Mouse (Mus musculus) CH12.LX (cell line): Measurements from ENCODE around the gene Tgtp2. TPM values are rescaled to one million over a fixed set of nuclear protein-coding genes. Genes with fewer than 3 reads are reported as not detected.
"Not testable (repeated sequence)": the region's sequence is repeated elsewhere in the genome, so short reads cannot be mapped to it uniquely, and the experiment has no call there.

Source experiments
- DNase-seq: peaks from one replicate; pipeline ENCODE4 v3.0.0-alpha.2; 2013; ENCODE audit errors: extremely low read depth
- H3K27ac ChIP-seq: 2 replicates; pipeline ENCODE4 v1.5.1; 2012; ENCODE audit warnings: low read depth, mild to moderate bottlenecking, control low read depth, moderate library complexity; ENCODE audit not compliant: insufficient read depth
- H3K27me3 ChIP-seq: replicated peaks from 2 replicates; pipeline ENCODE3; 2012; ENCODE audit warnings: inconsistent platforms
- H3K36me3 ChIP-seq, 2 experiments: replicated peaks in 1 of 2; 2 replicates each; pipeline versions ENCODE3 to v1.6.1; 2012; ENCODE audit warnings: inconsistent platforms in 1 of 2, low read length in 1 of 2, mild to moderate bottlenecking in 1 of 2, mixed read lengths in 1 of 2, moderate library complexity in 1 of 2; ENCODE audit not compliant: control insufficient read depth in 1 of 2, insufficient read depth in 1 of 2
- H3K4me1 ChIP-seq, 2 experiments: 2 replicates each; pipeline ENCODE4 v1.6.1; 2012; ENCODE audit warnings: inconsistent platforms in 1 of 2, moderate library complexity in 1 of 2; ENCODE audit not compliant: insufficient read depth in 2 of 2, control insufficient read depth in 1 of 2
- H3K4me2 ChIP-seq: 2 replicates; pipeline ENCODE4 v1.6.1; 2012; ENCODE audit warnings: low read depth, mild to moderate bottlenecking, control low read depth; ENCODE audit not compliant: poor library complexity, insufficient read depth, severe bottlenecking
- H3K4me3 ChIP-seq, 3 experiments: fragments of 150-350 bp in 1 of 3; sonication (generic) in 1 of 3; replicated peaks in 1 of 3; 2 replicates each; pipeline versions ENCODE3 to v1.5.1; 2011 to 2012; ENCODE audit warnings: low read depth in 2 of 3, low read length in 2 of 3, mild to moderate bottlenecking in 2 of 3, moderate library complexity in 2 of 3, control low read depth in 1 of 3, improper control_type of control experiment in 1 of 3, inconsistent platforms in 1 of 3, mixed read lengths in 1 of 3; ENCODE audit not compliant: poor library complexity in 1 of 3
- H3K79me2 ChIP-seq: replicated peaks from 2 replicates; pipeline ENCODE4 v1.6.1; 2012; ENCODE audit warnings: mild to moderate bottlenecking, moderate library complexity; ENCODE audit not compliant: control insufficient read depth, poor library complexity, insufficient read depth, severe bottlenecking; ENCODE audit errors: extremely low read depth
- H3K9ac ChIP-seq: 2 replicates; pipeline ENCODE4 v1.6.1; 2012; ENCODE audit warnings: low read depth, mild to moderate bottlenecking, control low read depth, moderate library complexity; ENCODE audit not compliant: insufficient read depth
- H3K9me3 ChIP-seq: replicated peaks from 2 replicates; pipeline ENCODE3; 2012; ENCODE audit warnings: low read length, inconsistent platforms, mixed read lengths
- dilution Hi-C: fragments of 300-500 bp; cut with MboI; formaldehyde crosslinking; loops from 2 replicates; pipeline ENCODE4 v1.14.3; 2020; ENCODE audit warnings: low sequenced_read_pairs; ENCODE audit not compliant: extremely low pct_unique_long_range_greater_than_20kb, extremely low pct_ligation_motif_present
- in situ Hi-C: fragments of 300-500 bp; cut with MboI; formaldehyde crosslinking; loops from 3 replicates; pipeline ENCODE4 v1.14.3; 2019; ENCODE audit warnings: low sequenced_read_pairs, low pct_ligation_motif_present, low pct_unique_long_range_greater_than_20kb, mixed read lengths
- polyA plus RNA-seq: library from polyadenylated mRNA; unstranded; fragments of >175 nt; gene quantifications from 2 replicates; pipeline ENCODE4 v1.2.1, GENCODE M21; 2012; ENCODE audit warnings: low read depth; ENCODE audit not compliant: insufficient read length
- total RNA-seq, 2 experiments: library from RNA; depleted of rRNA; stranded (reverse); fragments of 300-350 nt in 1 of 2; fragments of >200 nt in 1 of 2; gene quantifications; 2 replicates each; pipeline ENCODE4 v1.2.3; 2012 to 2014

The Tgtp2 gene
- total and polyA plus RNA-seq, 3 experiments = 0.07 TPM; not detected in 2

GRCm38 (mm10) chr11:49012074-49012473 is 51.9 kb downstream of the Tgtp2 start:
- H3K27me3 ChIP-seq, H3K9ac ChIP-seq, H3K79me2 ChIP-seq, H3K9me3 ChIP-seq, H3K4me1 ChIP-seq, in situ Hi-C loops, H3K27ac ChIP-seq, DNase-seq, dilution Hi-C loops, H3K4me2 ChIP-seq, H3K4me3 ChIP-seq, H3K36me3 ChIP-seq: not testable (repeated sequence)

Other genes starting within 250 kb of the Tgtp2 start
Only the 20 nearest of the 21 such genes appear.
- 20.8 and 34.6 TPM in 2 replicates for gene Trim7, start 238.1 kb downstream of the Tgtp2 start, total RNA-seq (2012; rRNA removed)
- 9.2 and 9.5 TPM in 2 replicates for gene Trim7, start 238.1 kb downstream of the Tgtp2 start, total RNA-seq (2014; rRNA removed)
- gene Trim7, start 238.1 kb downstream of the Tgtp2 start, polyA plus RNA-seq = 11.6 and 15.1 TPM in 2 replicates
- gene Gm12184, start 237.6 kb downstream of the Tgtp2 start, total RNA-seq (2012; rRNA removed) = 6.8 and 7.1 TPM in 2 replicates
- gene Gm12184, start 237.6 kb downstream of the Tgtp2 start, total RNA-seq (2014; rRNA removed) = 51.6 and 61.0 TPM in 2 replicates
- 5.6 and 17.1 TPM in 2 replicates for gene Gm12184, start 237.6 kb downstream of the Tgtp2 start, polyA plus RNA-seq
- gene Irgm1, start 192.5 kb downstream of the Tgtp2 start, total RNA-seq (2012; rRNA removed) = 25.7 and 35.0 TPM in 2 replicates
- 58.1 and 63.8 TPM in 2 replicates for gene Irgm1, start 192.5 kb downstream of the Tgtp2 start, total RNA-seq (2014; rRNA removed)
- gene Irgm1, start 192.5 kb downstream of the Tgtp2 start, polyA plus RNA-seq = 49.0 and 52.2 TPM in 2 replicates
- gene Gm5431, start 162.0 kb downstream of the Tgtp2 start, total RNA-seq (2012; rRNA removed) = 0.89 and 0.97 TPM in 2 replicates
- 1.7 and 2.0 TPM in 2 replicates for gene Gm5431, start 162.0 kb downstream of the Tgtp2 start, total RNA-seq (2014; rRNA removed)
- 3.1 and 4.9 TPM in 2 replicates for gene Gm5431, start 162.0 kb downstream of the Tgtp2 start, polyA plus RNA-seq
- gene Psme2b, start 118.0 kb downstream of the Tgtp2 start, total RNA-seq (2012; rRNA removed) = 23.5 and 33.5 TPM in 2 replicates
- gene Psme2b, start 118.0 kb downstream of the Tgtp2 start, total RNA-seq (2014; rRNA removed) = 78.3 and 80.3 TPM in 2 replicates
- gene Psme2b, start 118.0 kb downstream of the Tgtp2 start, polyA plus RNA-seq = 62.4 and 80.1 TPM in 2 replicates
- gene Olfr56, start 85.3 kb downstream of the Tgtp2 start, total RNA-seq (2012; rRNA removed) = not detected in 2 replicates
- gene Olfr56, start 85.3 kb downstream of the Tgtp2 start, total RNA-seq (2014; rRNA removed) = not detected in 2 replicates
- 0.12 TPM in 1 of 2 replicates, not detected in the other for gene Olfr56, start 85.3 kb downstream of the Tgtp2 start, polyA plus RNA-seq
- gene 9930111J21Rik1, start 84.8 kb downstream of the Tgtp2 start, total RNA-seq (2012; rRNA removed) = 6.4 and 7.4 TPM in 2 replicates
- 3.4 and 4.3 TPM in 2 replicates for gene 9930111J21Rik1, start 84.8 kb downstream of the Tgtp2 start, total RNA-seq (2014; rRNA removed)
- gene 9930111J21Rik1, start 84.8 kb downstream of the Tgtp2 start, polyA plus RNA-seq = 6.0 and 7.8 TPM in 2 replicates
- gene Gm12185, start 72.0 kb downstream of the Tgtp2 start, total RNA-seq (2012; rRNA removed) = 0.04 TPM in 2 replicates
- 0.08 TPM in 1 of 2 replicates, not detected in the other for gene Gm12185, start 72.0 kb downstream of the Tgtp2 start, total RNA-seq (2014; rRNA removed)
- gene Gm12185, start 72.0 kb downstream of the Tgtp2 start, polyA plus RNA-seq = 0.14 and 0.50 TPM in 2 replicates
- 0.04 TPM in 1 of 2 replicates, not detected in the other for gene Tgtp1, start 70.0 kb downstream of the Tgtp2 start, total RNA-seq (2012; rRNA removed)
- gene Tgtp1, start 70.0 kb downstream of the Tgtp2 start, total RNA-seq (2014; rRNA removed) = 0.07 TPM in 1 of 2 replicates, not detected in the other
- 0.21 TPM in 1 of 2 replicates, not detected in the other for gene Tgtp1, start 70.0 kb downstream of the Tgtp2 start, polyA plus RNA-seq
- 6.9 and 9.9 TPM in 2 replicates for gene 9930111J21Rik2, start 13.0 kb downstream of the Tgtp2 start, total RNA-seq (2012; rRNA removed)
- 18.5 and 21.4 TPM in 2 replicates for gene 9930111J21Rik2, start 13.0 kb downstream of the Tgtp2 start, total RNA-seq (2014; rRNA removed)
- 20.7 and 22.7 TPM in 2 replicates for gene 9930111J21Rik2, start 13.0 kb downstream of the Tgtp2 start, polyA plus RNA-seq
- 6.2 and 7.2 TPM in 2 replicates for gene Ifi47, start 12.4 kb upstream of the Tgtp2 start, total RNA-seq (2012; rRNA removed)
- 2.3 and 2.8 TPM in 2 replicates for gene Ifi47, start 12.4 kb upstream of the Tgtp2 start, total RNA-seq (2014; rRNA removed)
- 2.7 and 3.2 TPM in 2 replicates for gene Ifi47, start 12.4 kb upstream of the Tgtp2 start, polyA plus RNA-seq
- not detected in 2 replicates for gene Olfr1396, start 50.7 kb upstream of the Tgtp2 start, total RNA-seq (2012; rRNA removed)
- not detected in 2 replicates for gene Olfr1396, start 50.7 kb upstream of the Tgtp2 start, total RNA-seq (2014; rRNA removed)
- not detected in 2 replicates for gene Olfr1396, start 50.7 kb upstream of the Tgtp2 start, polyA plus RNA-seq
- not detected in 2 replicates for gene Olfr1395, start 78.1 kb upstream of the Tgtp2 start, total RNA-seq (2012; rRNA removed)
- not detected in 2 replicates for gene Olfr1395, start 78.1 kb upstream of the Tgtp2 start, total RNA-seq (2014; rRNA removed)
- gene Olfr1395, start 78.1 kb upstream of the Tgtp2 start, polyA plus RNA-seq = not detected in 2 replicates
- gene Olfr1394, start 90.2 kb upstream of the Tgtp2 start, total RNA-seq (2012; rRNA removed) = not detected in 2 replicates
- gene Olfr1394, start 90.2 kb upstream of the Tgtp2 start, total RNA-seq (2014; rRNA removed) = not detected in 2 replicates
- not detected in 2 replicates for gene Olfr1394, start 90.2 kb upstream of the Tgtp2 start, polyA plus RNA-seq
- gene Btnl9, start 123.0 kb upstream of the Tgtp2 start, total RNA-seq (2012; rRNA removed) = 0.17 and 0.34 TPM in 2 replicates
- gene Btnl9, start 123.0 kb upstream of the Tgtp2 start, total RNA-seq (2014; rRNA removed) = not detected in 2 replicates
- gene Btnl9, start 123.0 kb upstream of the Tgtp2 start, polyA plus RNA-seq = 0.04 and 0.20 TPM in 2 replicates
- 21.3 and 22.6 TPM in 2 replicates for gene Zfp62, start 139.1 kb upstream of the Tgtp2 start, total RNA-seq (2012; rRNA removed)
- gene Zfp62, start 139.1 kb upstream of the Tgtp2 start, total RNA-seq (2014; rRNA removed) = 38.7 and 48.8 TPM in 2 replicates
- 23.2 and 25.3 TPM in 2 replicates for gene Zfp62, start 139.1 kb upstream of the Tgtp2 start, polyA plus RNA-seq
- 83.2 and 118 TPM in 2 replicates for gene Mgat1, start 180.0 kb upstream of the Tgtp2 start, total RNA-seq (2012; rRNA removed)
- gene Mgat1, start 180.0 kb upstream of the Tgtp2 start, total RNA-seq (2014; rRNA removed) = 63.2 and 67.7 TPM in 2 replicates
- gene Mgat1, start 180.0 kb upstream of the Tgtp2 start, polyA plus RNA-seq = 80.9 and 90.5 TPM in 2 replicates
- 0.04 TPM in 1 of 2 replicates, not detected in the other for gene Olfr1393, start 214.1 kb upstream of the Tgtp2 start, total RNA-seq (2012; rRNA removed)
- 0.18 TPM in 1 of 2 replicates, not detected in the other for gene Olfr1393, start 214.1 kb upstream of the Tgtp2 start, total RNA-seq (2014; rRNA removed)
- 0.08 and 0.10 TPM in 2 replicates for gene Olfr1393, start 214.1 kb upstream of the Tgtp2 start, polyA plus RNA-seq
- gene Olfr1392, start 221.1 kb upstream of the Tgtp2 start, total RNA-seq (2012; rRNA removed) = not detected in 2 replicates
- gene Olfr1392, start 221.1 kb upstream of the Tgtp2 start, total RNA-seq (2014; rRNA removed) = not detected in 2 replicates
- gene Olfr1392, start 221.1 kb upstream of the Tgtp2 start, polyA plus RNA-seq = not detected in 2 replicates
- not detected in 2 replicates for gene Olfr10, start 240.5 kb upstream of the Tgtp2 start, total RNA-seq (2012; rRNA removed)
- not detected in 2 replicates for gene Olfr10, start 240.5 kb upstream of the Tgtp2 start, total RNA-seq (2014; rRNA removed)
- gene Olfr10, start 240.5 kb upstream of the Tgtp2 start, polyA plus RNA-seq = not detected in 2 replicates